Mouse (Mus musculus): ENCODE results near the gene Klhl36. TPM values are rescaled to one million over a fixed set of nuclear protein-coding genes. Genes with fewer than 3 reads are reported as not detected.

Gene Klhl36
- polyA plus RNA-seq, 1 experiment from 2014 or later, result 5.1 TPM

Other genes with a start within 250 kb of the Klhl36 start
- gene Adad2, start 249.5 kb upstream of the Klhl36 start, polyA plus RNA-seq (2015; fragmentation: Nextera tagmentation; extraction: Ambion mirVana), result not detected in 2 replicates
- not detected in 2 replicates for gene Kcng4, start 226.6 kb upstream of the Klhl36 start, polyA plus RNA-seq (2015; fragmentation: Nextera tagmentation; extraction: Ambion mirVana)
- 1.2 and 1.3 TPM in 2 replicates for gene Wfdc1, start 195.9 kb upstream of the Klhl36 start, polyA plus RNA-seq (2015; fragmentation: Nextera tagmentation; extraction: Ambion mirVana)
- 0.07 and 0.20 TPM in 2 replicates for gene Atp2c2, start 162.3 kb upstream of the Klhl36 start, polyA plus RNA-seq (2015; fragmentation: Nextera tagmentation; extraction: Ambion mirVana)
- gene Tldc1, start 83.8 kb upstream of the Klhl36 start, polyA plus RNA-seq (2015; fragmentation: Nextera tagmentation; extraction: Ambion mirVana), result 4.3 and 4.5 TPM in 2 replicates
- gene Cotl1, start 21.7 kb upstream of the Klhl36 start, polyA plus RNA-seq (2015; fragmentation: Nextera tagmentation; extraction: Ambion mirVana), result 28.7 and 32.8 TPM in 2 replicates
- gene Usp10, start 48.1 kb downstream of the Klhl36 start, polyA plus RNA-seq (2015; fragmentation: Nextera tagmentation; extraction: Ambion mirVana), result 93.8 and 106 TPM in 2 replicates
- not detected in 2 replicates for gene Gm20388, start 48.6 kb downstream of the Klhl36 start, polyA plus RNA-seq (2015; fragmentation: Nextera tagmentation; extraction: Ambion mirVana)
- gene Crispld2, start 130.2 kb downstream of the Klhl36 start, polyA plus RNA-seq (2015; fragmentation: Nextera tagmentation; extraction: Ambion mirVana), result 0.74 and 0.80 TPM in 2 replicates
- 16.3 and 17.1 TPM in 2 replicates for gene Zdhhc7, start 239.2 kb downstream of the Klhl36 start, polyA plus RNA-seq (2015; fragmentation: Nextera tagmentation; extraction: Ambion mirVana)

All from liver, embryonic 13.5 days (tissue).